Mouse (Mus musculus): ENCODE measurements around the gene Cdc34. TPM values are rescaled to one million over a fixed set of nuclear protein-coding genes. Genes with fewer than 3 reads are reported as not detected.

Gene Cdc34
- polyA plus RNA-seq (2016; fragmentation: Nextera tagmentation; extraction: Ambion mirVana): 188 and 196 TPM in 2 replicates

GRCm38 (mm10) chr10:79681591-79682245 is at the start of gene Cdc34:
Gene Cdc34 (plus strand): TSS chr10:79682195.
- peak within 1 kb of the TSS; percentile 96 for H3K27ac ChIP-seq
- H3K27me3 ChIP-seq (replicated peaks): peaks cover 10% of the 10 kb centered on the region; the same call in 1 of the 2 replicates
- peak within 1 kb of the TSS; percentile 94 for H3K4me3 ChIP-seq
- peaks cover 41% of the 10 kb centered on the region for H3K4me1 ChIP-seq
- H3K4me2 ChIP-seq: peak within 1 kb of the TSS; percentile 87
- under 1% methylated on average over 72 of the region's 84 CpGs for WGBS (ENCODE audit: insufficient replicate concordance)
- ATAC-seq: peak; percentile 92
- H3K9ac ChIP-seq: peak within 1 kb of the TSS; percentile 91
- H3K36me3 ChIP-seq: peaks cover 33% of the 10 kb centered on the region
- H3K9me3 ChIP-seq (replicated peaks): no peaks in the 10 kb centered on the region

- Histone ChIP-seq H3K36me3 (no peaks in the 10 kb centered on the region), H3K4me2 (no peak overlapping the region), H3K4me3 (no peak overlapping the region), H3K9ac (no peak overlapping the region), H3K4me1 (no peaks in the 10 kb centered on the region), H3K9me3 (replicated peaks) (no peaks in the 10 kb centered on the region), H3K27me3 (replicated peaks) (peaks cover 40% of the 10 kb centered on the region), H3K27ac (no peak overlapping the region)
- no peak for ATAC-seq
- WGBS (ENCODE audit: insufficient replicate concordance): 62% methylated on average over 17 of the region's 17 CpGs
Measured at GRCm38 (mm10) chr10:79633006-79633777, 48.8 kb upstream of the Cdc34 start.

GRCm38 (mm10) chr10:79636287-79636686 is 45.7 kb upstream of the Cdc34 start:
- Histone ChIP-seq H3K9ac (no peak overlapping the region), H3K9me3 (replicated peaks) (no peaks in the 10 kb centered on the region), H3K36me3 (no peaks in the 10 kb centered on the region), H3K4me1 (no peaks in the 10 kb centered on the region), H3K27me3 (replicated peaks) (peaks cover 64% of the 10 kb centered on the region), H3K4me2 (no peak overlapping the region), H3K27ac (no peak overlapping the region), H3K4me3 (no peak overlapping the region)
- no peak for ATAC-seq
- WGBS (ENCODE audit: insufficient replicate concordance): 70% methylated on average over 8 of the region's 8 CpGs

- no peak within 1 kb of the TSS for H3K27ac ChIP-seq
- no peaks in the 10 kb centered on the region for H3K9me3 ChIP-seq (replicated peaks)
- H3K36me3 ChIP-seq: no peaks in the 10 kb centered on the region
- peak within 1 kb of the TSS; percentile 50 for H3K4me3 ChIP-seq
- under 1% methylated on average over 115 of the region's 116 CpGs for WGBS (ENCODE audit: insufficient replicate concordance)
- ATAC-seq: no peak
- H3K27me3 ChIP-seq (replicated peaks): peaks cover 64% of the 10 kb centered on the region
- no peak within 1 kb of the TSS; the same call in 1 of the 2 replicates for H3K9ac ChIP-seq
- peak within 1 kb of the TSS; percentile 70 for H3K4me2 ChIP-seq
- H3K4me1 ChIP-seq: no peaks in the 10 kb centered on the region
Measured at GRCm38 (mm10) chr10:79637128-79638110, 44.6 kb upstream of the Cdc34 start, which contains the start of gene Shc2. Gene Shc2 (minus strand): TSS chr10:79637918.

- Histone ChIP-seq H3K4me3 (no peak overlapping the region), H3K4me2 (peak overlapping the region; percentile 27), H3K9ac (no peak overlapping the region), H3K4me1 (no peaks in the 10 kb centered on the region), H3K27me3 (replicated peaks) (peaks cover 64% of the 10 kb centered on the region), H3K27ac (no peak overlapping the region), H3K36me3 (no peaks in the 10 kb centered on the region), H3K9me3 (replicated peaks) (no peaks in the 10 kb centered on the region)
- whole genome bisulfite sequencing (ENCODE audit: insufficient replicate concordance): 4% methylated on average over 23 of the region's 23 CpGs
- no peak for ATAC-seq
Measured at GRCm38 (mm10) chr10:79638486-79639204, 43.4 kb upstream of the Cdc34 start.

GRCm38 (mm10) chr10:79645711-79646110 is 36.3 kb upstream of the Cdc34 start, which contains the start of gene Odf3l2:
Gene Odf3l2 (minus strand): TSS chr10:79645738.
- WGBS (ENCODE audit: insufficient replicate concordance): 68% methylated on average over 8 of the region's 8 CpGs
- H3K4me3 ChIP-seq: no peak within 1 kb of the TSS
- no peaks in the 10 kb centered on the region for H3K4me1 ChIP-seq
- no peak within 1 kb of the TSS for H3K27ac ChIP-seq
- H3K9ac ChIP-seq: no peak within 1 kb of the TSS
- H3K9me3 ChIP-seq (replicated peaks): no peaks in the 10 kb centered on the region
- no peak for ATAC-seq
- H3K27me3 ChIP-seq (replicated peaks): 0 out of 2 replicates have a peak, but pooled peaks cover 5% of the 10 kb centered on the region
- H3K4me2 ChIP-seq: no peak within 1 kb of the TSS
- H3K36me3 ChIP-seq: no peaks in the 10 kb centered on the region

- peak; percentile 36; the same call in 1 of the 2 replicates for ATAC-seq
Measured at GRCm38 (mm10) chr10:79649070-79649751, 32.8 kb upstream of the Cdc34 start.

GRCm38 (mm10) chr10:79652789-79653188 is 29.2 kb upstream of the Cdc34 start:
- Histone ChIP-seq H3K27me3 (replicated peaks) (peaks cover 16% of the 10 kb centered on the region; the same call in 1 of the 2 replicates), H3K9me3 (replicated peaks) (no peaks in the 10 kb centered on the region), H3K9ac (no peak overlapping the region), H3K4me2 (no peak overlapping the region), H3K4me3 (no peak overlapping the region), H3K27ac (no peak overlapping the region), H3K36me3 (no peaks in the 10 kb centered on the region), H3K4me1 (no peaks in the 10 kb centered on the region)
- ATAC-seq: no peak
- 67% methylated on average over 7 of the region's 7 CpGs for WGBS (ENCODE audit: insufficient replicate concordance)

More at GRCm38 (mm10) chr10:79649070-79649751, 32.8 kb upstream of the Cdc34 start:
- Histone ChIP-seq H3K27ac (no peak overlapping the region), H3K36me3 (no peaks in the 10 kb centered on the region), H3K27me3 (replicated peaks) (peaks cover 9% of the 10 kb centered on the region; the same call in 1 of the 2 replicates), H3K9ac (no peak overlapping the region), H3K4me2 (no peak overlapping the region), H3K9me3 (replicated peaks) (no peaks in the 10 kb centered on the region), H3K4me1 (no peaks in the 10 kb centered on the region), H3K4me3 (no peak overlapping the region)
- WGBS (ENCODE audit: insufficient replicate concordance): 23% methylated on average over 7 of the region's 7 CpGs

GRCm38 (mm10) chr10:79654946-79655395 is 27.0 kb upstream of the Cdc34 start:
- H3K9ac ChIP-seq: no peak overlapping the region
- ATAC-seq: no peak
- H3K4me2 ChIP-seq: no peak overlapping the region
- no peaks in the 10 kb centered on the region for H3K9me3 ChIP-seq (replicated peaks)
- 40% methylated on average over 1 of the region's 1 CpGs for WGBS (ENCODE audit: insufficient replicate concordance)
- H3K27ac ChIP-seq: no peak overlapping the region
- no peaks in the 10 kb centered on the region for H3K4me1 ChIP-seq
- H3K4me3 ChIP-seq: no peak overlapping the region
- H3K36me3 ChIP-seq: no peaks in the 10 kb centered on the region
- peaks cover 16% of the 10 kb centered on the region; the same call in 1 of the 2 replicates for H3K27me3 ChIP-seq (replicated peaks)

GRCm38 (mm10) chr10:79658829-79659228 is 23.2 kb upstream of the Cdc34 start:
- H3K27me3 ChIP-seq (replicated peaks): peaks cover 12% of the 10 kb centered on the region; the same call in 1 of the 2 replicates
- no peak for ATAC-seq
- no peaks in the 10 kb centered on the region for H3K9me3 ChIP-seq (replicated peaks)
- H3K9ac ChIP-seq: no peak overlapping the region
- H3K36me3 ChIP-seq: no peaks in the 10 kb centered on the region
- H3K27ac ChIP-seq: no peak overlapping the region
- WGBS (ENCODE audit: insufficient replicate concordance): 19% methylated on average over 4 of the region's 4 CpGs
- no peak overlapping the region for H3K4me3 ChIP-seq
- no peak overlapping the region for H3K4me2 ChIP-seq
- H3K4me1 ChIP-seq: peaks cover 10% of the 10 kb centered on the region; the same call in 1 of the 2 replicates

Measured in liver, embryonic 12.5 days (tissue).